Mouse (Mus musculus): ENCODE results near the gene Tmem106c.

Gene Tmem106c

DNA sequence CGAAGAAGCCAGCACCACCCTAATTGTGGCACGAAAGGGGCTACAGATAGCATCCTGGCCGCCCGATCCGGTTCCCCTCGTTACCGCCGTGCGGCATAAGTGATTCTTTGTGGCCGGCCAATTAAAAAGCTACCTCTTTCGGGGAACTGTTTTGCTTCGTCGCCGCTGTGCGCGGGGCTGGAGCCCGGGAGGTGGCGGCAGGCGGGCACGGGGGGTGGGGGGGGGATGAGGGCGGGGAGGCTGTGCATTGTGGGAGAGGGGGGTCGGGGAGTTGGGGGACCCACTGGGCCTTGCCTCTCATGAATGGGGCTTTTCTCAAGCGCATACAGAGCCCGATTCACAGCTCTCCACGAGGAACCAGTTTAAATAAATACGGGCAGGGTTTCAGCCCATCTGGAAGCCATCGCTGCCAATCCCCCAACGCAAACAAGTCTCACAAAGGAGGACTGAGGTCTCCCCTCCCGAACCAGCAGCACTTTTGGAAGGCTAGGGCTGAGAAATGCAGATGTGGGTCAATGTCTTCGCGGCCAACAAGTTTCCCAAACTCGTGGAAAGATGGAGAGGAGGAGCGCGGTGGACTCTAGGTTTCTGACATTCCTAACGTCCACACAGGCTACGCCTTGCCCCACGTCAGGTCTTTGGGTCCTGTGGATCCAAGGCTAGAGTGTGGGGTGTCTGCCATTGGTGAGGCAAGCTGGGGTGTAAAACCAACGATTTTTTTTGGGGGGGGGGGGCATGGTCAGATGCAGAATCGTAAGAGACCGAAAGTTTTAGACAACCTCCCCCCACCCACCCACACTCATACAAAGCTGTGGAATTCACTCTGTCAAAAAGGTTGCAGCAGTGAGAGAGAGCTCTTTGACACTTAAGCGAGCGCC is 38.4 kb downstream of the Tmem106c start:
- DNase-seq, result no peak

DNA sequence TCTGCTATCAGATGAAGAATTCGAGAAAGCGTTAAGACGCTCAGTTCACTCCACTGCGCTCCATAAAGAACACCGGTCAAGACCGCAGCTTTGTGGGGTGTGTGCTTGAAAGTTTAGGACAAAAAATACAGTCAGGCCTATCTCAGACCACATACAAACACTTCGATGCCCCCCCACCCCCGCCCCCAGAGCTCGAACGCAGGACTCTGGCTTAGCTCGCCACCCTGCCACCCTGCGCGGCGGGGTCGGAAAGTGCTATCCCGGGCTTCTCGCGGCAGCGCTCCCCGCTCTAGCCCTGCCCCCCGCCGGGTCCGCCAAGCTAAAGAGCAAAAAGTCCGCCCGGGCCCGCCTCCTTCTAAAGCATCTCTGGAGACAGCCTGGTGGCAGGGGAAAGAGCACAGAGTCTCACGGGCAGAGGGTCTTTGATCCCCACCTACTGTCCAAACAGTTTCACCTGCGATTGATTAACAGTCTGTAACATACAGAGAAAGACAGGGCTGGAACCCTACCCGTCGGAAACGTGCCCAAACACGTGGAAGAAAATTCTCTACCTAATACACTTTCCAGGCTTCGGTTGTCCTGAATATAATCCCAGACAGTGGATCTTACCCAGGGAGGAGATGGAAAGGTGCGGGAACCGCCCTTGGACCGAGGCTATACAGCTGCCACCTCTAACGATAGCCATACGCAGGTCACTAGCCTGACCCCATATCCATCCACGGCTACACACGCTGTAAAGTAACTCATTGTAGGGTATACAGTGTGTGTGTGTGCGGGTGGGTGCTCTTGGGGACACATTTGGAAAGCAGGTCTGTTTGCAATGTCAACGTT is 39.2 kb downstream of the Tmem106c start:
- no peak for DNase-seq

DNA sequence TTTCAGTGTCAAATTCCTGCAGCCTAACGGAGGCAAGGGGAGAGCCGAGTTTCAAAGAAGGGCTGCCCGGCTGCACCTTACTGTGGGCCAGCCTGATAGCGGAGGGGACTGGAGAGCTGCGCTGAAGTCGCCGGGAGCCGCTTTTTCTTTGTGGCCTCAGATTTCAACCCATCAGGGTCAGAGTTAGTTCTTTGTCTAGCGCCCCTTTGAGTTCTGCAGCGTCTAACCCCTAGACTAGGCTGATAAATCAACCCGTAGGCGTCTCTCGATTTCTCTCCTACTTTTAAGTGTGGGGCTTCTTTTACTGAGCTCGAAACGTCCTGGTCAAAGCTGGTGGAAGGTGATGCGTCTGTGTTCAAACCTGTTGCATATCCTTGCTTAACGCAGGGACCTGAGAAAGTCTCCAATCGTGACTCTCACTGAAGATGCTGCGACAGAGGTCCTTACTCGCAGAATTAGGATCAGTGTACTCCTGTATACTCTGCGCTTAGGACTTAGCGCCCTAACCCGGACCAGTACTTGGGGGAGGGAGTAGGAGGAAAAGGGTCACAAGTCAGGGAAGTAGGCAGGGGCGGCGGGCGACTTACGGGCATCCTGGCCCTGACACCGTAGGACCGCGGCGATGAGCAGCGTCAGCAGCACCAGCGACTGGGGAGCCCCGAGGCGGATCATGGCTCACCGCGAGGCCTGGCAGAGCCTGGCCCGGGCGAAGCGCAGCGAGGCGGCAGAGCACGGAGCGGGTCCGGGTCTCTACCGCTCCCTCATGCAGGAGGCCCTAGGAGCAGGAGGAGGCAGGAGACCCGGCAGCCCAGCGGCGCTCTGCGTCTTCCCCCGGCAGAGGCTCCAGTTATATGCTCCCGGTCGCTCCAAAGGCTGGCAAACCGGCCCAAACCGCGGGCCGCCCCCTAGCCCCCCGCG is 40.1 kb downstream of the Tmem106c start, which contains the start of gene Col2a1:
Col2a1 (minus strand) TSS at position 874 of the 918 bp plus-strand sequence.
- DNase-seq, result no peak

DNA sequence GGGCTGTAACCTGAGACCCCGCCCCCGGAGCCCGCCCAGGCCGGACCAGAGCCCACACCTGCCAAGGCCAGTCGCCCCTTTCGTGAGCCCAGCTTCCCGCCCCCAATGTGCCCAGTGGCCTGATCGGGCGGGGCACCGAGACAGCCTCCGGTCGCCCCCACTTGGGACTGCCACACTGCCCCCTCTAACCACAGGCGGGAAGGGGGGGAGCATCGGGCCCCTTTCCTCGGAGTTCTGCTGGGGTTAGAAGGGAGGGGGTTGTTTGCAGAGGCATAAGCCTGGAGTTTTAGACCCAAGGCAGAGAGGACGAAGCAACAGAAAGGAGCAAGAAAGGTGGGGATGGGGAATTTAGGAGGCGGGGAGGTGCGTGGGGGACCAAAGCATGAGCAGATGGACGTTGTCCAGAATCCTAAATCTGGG is 40.8 kb downstream of the Tmem106c start:
- no peak for DNase-seq

DNA sequence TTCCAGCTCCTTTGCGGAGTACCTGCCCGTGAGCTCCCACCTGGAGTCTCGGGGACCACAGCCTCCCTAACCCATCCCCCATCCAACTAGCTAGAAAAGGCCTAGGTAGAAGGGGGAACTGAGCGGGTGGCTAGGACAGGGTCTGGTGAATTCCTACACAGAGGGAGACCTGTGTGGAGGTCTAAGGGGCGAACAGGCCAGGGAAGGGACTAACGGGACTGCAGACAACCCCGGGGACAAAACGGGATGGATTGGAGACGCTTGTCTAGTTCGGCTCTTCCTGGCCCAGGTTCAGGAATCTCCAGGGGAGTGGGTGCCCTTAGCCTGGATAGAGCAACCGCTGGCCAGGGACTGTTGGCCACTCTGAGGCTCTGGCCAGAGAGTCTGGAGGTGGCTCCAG is 41.2 kb downstream of the Tmem106c start:
- DNase-seq, result no peak

DNA sequence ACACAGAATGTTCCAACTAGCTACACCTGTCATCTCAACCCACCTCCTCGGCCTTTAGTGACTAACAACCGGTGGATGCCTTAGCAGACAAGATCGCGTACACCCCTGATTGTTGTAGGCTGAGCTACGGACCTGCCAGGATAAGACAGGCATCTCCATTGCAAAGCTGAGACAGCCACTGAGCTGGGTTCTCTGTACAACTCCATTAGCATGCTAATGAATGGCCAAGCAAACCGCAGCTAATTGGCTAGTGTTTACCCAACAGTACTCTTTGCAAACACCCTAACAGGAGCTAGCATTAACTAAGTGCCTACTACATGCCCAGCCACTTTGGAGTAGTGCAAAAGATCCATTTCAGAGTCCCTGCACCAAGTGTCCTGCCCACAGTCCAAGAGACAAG is 48.8 kb downstream of the Tmem106c start:
- DNase-seq, result no peak

DNA sequence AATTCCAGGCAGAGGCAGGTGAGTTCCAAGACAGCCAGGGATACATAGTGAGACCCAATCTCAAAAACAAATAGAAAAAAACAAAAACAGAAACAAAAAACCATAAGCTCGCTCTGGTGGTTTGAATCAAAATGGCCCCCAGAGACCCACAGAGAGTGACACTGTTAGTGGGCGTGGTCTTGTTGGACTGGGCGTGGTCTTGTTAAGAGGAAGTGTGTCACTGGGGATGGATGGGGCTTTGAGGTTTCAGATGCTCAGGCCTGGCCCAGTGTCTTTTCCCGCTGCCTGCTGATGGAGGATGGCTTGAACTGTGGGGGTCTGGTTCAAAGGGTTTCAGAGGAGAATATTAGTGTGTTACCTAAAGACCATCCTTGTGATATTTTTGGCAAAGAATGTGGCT is 53.9 kb downstream of the Tmem106c start:
- no peak for DNase-seq

DNA sequence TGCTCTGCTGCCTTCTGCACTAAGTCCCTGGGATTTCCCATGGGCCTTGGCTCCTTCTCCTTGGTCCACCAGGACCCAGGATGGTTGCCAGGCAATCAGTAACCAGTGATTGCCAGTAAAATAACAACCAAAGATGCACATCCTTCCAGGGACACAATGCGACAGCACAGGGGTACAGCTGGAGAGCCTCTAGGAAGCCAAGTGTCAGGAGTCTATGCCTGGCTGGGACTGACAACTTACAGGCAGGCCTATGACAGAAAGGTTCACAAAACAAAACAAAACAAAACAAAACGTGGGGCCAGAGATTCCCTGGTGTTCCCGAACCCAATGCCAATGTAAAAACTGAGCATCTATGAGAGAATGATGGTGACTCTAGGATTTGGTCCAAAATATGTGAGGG is 55.0 kb downstream of the Tmem106c start:
- DNase-seq, result no peak

Measured in right cerebral cortex, postnatal 25 days (tissue).